Mouse (Mus musculus) thymus, postnatal 25 days (tissue): ENCODE data around the gene Pih1h3b.
A peak's percentile ranks its signal among the peaks of the same experiment; 100 is the strongest.

Experiments used
- DNase-seq: peaks from one replicate; pipeline ENCODE4 v3.0.0; 2022

Gene Pih1h3b

GRCm38 (mm10) chrX:140062135-140062975 lies at the start of gene Pih1h3b, which contains the start of gene Nup62cl:
Pih1h3b (plus strand) TSS chrX:140062879.
Nup62cl (minus strand) TSS chrX:140062712.
- DNase-seq, result peak; percentile 2

- no peak for DNase-seq
These were observed 1.5 kb upstream of the Pih1h3b start for GRCm38 (mm10) chrX:140060886-140061874.

GRCm38 (mm10) chrX:140082535-140082934 lies 19.9 kb downstream of the Pih1h3b start:
- no peak for DNase-seq

- no peak for DNase-seq
These were observed 31.4 kb downstream of the Pih1h3b start for GRCm38 (mm10) chrX:140094066-140094465.
